Mouse (Mus musculus): ENCODE results near the gene Prcc. TPM values are rescaled to one million over a fixed set of nuclear protein-coding genes. Genes with fewer than 3 reads are reported as not detected.
A peak's percentile ranks its signal among the peaks of the same experiment; 100 is the strongest.
"Not testable (repeated sequence)": the region's sequence is repeated elsewhere in the genome, so short reads cannot be mapped to it uniquely, and the experiment has no call there.

Prcc gene
- total RNA-seq, 2 experiments from 2014 or later: 60.5 to 63.5 TPM

DNA sequence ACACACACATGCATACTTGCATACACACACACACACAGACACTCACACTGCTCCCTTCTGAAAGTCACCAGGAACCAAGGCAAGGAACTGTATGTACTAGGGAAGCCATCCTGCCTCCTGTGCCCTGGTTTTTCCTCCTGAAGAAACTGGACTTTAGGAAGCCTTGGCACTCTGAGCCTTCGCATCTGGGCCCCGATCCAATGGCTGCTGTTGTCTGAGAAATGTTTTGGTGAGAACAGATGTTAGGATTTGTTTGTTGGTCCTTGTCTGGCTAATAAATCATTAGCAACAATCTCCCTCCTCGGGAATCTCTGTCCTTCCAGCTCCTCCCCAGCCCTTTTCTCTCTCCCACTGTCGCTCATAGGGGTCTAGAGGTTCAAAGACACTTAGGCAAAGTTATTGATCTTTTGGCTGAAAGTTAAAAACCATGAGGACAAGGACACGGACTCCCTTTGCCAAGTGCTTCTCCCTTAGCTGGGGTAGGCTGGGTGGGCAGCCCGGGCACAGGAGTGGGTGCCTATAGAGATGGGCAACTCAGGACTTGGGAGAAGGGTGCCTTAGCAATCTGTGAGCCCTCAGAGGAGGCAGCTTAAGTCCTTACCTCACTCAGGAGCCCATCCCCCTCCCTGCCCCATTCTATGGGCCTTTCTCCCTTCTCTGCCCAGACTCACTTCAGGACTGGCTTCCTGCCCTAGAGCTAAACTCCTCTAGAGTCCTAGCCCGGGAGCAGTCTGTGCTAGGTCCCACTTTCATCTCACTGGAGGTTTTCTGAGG is 30.4 kb downstream of the Prcc start:
- no peak for DNase-seq (ENCODE audit: extremely low spot score in 1 of 2, low spot score in 1 of 2)

DNA sequence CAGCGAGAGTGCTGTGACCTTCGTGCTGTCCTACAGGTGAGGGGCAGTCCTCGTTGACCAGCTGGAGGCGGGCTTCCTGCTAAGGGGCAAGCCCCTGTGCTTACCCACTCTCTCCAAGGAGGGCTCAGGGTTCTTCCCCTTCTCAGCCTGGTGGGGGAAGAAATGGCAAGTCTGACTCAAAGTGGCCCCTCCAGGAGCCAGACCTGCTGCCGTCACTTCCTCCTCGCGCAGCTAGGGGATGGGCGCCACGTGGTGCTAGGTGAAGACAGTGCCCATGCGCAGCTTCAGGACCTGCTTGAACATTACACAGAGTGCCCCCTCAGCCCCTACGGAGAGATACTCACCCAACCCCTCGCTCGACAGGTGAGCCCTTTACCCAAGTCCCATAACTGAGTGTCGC is 36.3 kb downstream of the Prcc start:
- no peak for DNase-seq (ENCODE audit: extremely low spot score in 1 of 2, low spot score in 1 of 2)

DNA sequence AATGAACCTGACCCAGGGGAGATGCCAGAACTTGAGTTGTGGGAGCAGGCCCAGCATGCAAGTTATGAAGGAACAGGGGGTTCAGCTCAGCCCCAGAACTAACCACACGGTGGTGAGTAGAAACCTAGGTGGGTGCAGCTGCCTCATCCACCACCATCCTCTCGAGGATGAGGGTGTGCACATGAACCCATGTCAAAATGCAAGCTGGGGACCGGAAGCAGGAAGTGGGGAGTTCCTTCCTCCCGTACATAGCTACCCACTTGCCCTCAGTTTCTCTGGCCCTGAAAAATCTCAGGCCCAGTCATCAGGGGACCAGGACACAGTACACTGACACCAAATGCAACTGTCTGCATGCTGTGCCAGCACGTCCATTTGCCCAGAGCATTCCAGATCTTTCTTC is 37.7 kb downstream of the Prcc start:
- no peak for DNase-seq (ENCODE audit: extremely low spot score in 1 of 2, low spot score in 1 of 2)

DNA sequence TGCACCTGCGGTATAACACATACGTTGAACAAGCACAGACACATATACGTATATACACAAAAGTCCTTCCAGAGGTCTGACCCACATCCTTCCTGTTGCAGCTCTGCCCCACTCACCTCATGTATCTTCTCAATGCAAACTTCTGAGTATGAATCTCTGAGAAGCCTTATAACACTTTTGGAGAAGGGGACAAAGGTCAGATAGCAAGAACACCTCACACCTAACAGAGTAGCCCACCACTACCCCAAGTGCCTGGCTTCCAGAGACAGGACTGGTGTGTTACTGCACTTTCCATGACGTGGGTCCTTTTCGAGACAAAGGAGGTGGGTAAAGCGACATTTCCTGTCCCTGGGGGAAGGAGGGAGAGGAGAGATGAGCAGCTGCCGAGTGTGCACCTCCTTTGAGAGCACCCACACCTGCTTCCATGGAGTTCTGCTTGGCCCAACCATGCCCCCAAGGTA is 38.7 kb downstream of the Prcc start, which contains the start of gene Sh2d2a:
Sh2d2a (plus strand) TSS at position 106 of the 461 bp plus-strand sequence.
- DNase-seq (ENCODE audit: extremely low spot score in 1 of 2, low spot score in 1 of 2): no peak

DNA sequence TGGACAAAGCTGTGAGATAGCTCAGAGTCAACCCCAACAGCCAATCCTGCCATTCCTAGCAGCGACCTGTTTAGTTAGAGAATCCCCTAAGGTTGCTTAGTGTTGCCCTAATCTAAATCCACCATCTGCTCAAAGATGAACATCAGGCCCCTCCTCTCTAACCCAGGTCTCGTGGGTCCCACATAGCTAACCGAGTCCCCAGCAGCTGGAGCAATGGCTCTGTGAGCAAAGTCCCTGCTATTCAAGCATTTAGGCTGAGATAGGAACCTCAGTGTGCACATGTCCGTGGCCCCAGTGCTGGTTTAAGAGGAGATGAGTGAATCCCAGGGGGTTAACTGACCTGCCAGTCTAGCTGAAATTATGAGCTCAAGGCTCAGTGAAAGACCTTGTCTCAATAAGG is 39.2 kb downstream of the Prcc start:
- no peak for DNase-seq (ENCODE audit: extremely low spot score in 1 of 2, low spot score in 1 of 2)

DNA sequence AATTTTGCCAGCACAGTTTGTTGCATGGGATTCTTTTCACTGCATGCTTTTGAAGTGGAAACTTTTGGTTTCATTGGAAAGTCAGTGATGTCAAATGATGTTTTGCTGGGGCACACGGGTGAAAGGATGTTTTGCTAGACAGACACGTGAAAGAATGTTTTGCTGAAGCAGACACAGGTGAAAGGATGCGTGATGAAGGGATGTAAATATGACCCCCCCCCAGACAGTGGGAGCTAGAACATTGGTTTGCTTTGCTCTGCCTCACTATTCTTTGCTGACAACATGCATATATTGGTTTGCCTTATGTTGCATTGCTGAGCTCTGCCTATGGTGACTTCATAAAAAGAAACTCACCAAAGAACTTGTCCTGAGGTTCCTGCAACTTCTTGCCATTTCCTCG is 40.4 kb downstream of the Prcc start:
- no peak for DNase-seq (ENCODE audit: extremely low spot score in 1 of 2, low spot score in 1 of 2)

DNA sequence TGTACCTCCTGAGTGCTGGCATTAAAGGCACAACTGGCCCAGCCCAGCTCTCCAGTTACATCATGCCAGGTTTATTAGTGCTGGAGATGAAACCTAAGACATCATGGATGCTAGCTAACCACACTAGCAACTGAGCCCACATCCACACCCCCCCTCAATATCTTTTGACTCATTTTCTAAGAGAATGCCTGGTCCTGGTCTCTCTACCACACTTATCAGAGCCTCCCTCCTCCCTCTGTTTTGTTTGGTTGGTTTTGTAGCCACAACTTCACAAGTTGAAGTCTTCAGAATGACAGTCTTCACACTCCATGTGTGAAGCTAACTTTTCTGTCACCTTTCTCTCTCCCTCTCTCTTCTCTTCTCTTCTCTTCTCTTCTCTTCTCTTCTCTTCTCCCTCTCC is 44.5 kb downstream of the Prcc start:
- DNase-seq (ENCODE audit: extremely low spot score in 1 of 2, low spot score in 1 of 2): no peak

DNA sequence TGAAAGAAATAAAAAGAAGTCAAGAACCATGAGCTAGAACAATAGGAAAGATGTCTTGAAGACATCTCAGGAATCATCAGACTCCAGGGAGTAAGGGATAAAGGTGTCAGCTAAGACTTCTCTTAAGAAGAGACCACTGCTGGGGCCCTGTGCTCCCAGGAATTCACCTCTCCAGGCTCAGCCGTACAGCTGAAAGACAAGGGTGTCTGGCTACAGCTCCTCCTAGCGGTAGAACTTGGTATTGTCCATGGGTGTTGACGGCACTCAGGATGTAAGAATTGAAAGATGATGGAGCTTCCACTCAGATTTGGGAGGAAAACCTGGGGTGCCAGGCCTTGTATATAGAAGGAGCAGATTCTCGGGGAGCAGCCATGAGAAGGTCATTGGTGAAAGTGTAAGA is 46.8 kb downstream of the Prcc start:
- DNase-seq (ENCODE audit: extremely low spot score in 1 of 2, low spot score in 1 of 2): peak; percentile 74 to 96

DNA sequence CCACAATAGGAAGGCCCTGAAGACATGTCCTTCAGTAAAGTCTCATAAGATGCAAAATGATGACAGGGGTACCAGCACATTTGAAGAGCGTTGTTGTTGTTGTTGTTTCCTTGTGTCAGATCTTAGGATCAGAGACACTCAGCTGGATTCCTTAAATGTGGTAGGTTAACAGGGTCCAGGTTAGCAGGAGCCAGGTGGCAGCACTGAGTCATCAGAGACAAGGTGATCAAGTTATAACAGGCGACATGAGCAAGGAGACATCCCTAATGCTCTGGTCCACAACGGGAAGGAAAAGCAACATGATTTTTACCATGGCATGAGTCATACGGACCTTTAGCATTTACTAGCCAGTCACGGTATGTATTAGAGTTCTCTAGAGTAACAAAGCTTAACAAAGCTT is 51.9 kb downstream of the Prcc start:
- DNase-seq (ENCODE audit: extremely low spot score in 1 of 2, low spot score in 1 of 2): no peak

DNA sequence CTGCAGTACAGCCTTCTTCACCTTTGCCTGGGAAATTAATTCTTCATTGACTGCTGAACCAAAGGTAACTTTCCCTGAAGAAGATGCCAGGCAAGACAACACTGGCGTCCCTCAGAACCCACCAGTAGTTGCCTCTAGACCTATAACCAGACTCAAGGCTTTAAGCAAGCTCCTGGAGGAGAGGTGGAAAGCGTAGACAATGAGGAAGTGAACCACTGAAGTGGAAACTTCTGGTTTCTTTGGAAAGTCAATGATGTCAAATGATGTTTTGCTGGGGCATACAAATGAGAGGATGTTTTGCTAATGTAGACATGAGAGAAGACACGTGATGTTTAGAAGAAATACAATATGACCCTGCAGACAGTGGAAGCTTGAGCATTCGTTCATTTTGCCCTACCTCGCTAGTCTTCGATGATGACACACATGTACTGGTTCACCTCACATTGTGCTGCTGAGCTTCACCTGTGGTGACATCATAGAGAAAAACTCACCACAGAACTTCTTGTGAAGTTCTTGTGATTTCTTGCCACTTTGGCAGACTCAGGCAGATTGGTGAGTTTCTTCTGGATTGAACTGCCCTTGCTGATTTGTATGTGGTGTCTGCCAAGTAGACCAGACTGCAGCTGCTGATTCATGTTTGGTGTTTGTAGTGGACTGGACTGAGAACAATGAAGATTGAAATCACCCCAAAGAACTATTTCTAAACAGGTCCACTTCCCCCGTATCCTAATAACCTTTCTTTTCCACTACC is 53.1 kb downstream of the Prcc start:
- no peak for DNase-seq (ENCODE audit: extremely low spot score in 1 of 2, low spot score in 1 of 2)

DNA sequence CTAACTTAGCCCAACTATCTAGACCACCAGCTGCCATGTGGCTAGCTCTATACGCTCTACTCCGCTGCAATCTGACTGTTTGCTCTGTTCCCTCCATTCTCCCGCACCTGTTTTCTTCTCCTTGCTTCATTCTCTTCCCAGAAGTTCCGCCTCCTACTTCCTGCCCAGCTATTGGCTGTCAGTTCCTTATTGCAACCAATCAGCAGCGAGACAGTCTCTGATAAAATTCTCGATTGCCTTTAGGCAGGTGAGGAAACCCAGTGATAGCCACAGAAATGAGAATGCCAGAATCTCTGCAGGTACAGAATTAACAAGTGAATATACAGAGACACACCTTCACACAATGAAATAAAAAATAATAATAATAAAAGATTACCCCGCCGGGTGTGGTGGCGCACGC is 56.4 kb downstream of the Prcc start:
- DNase-seq (ENCODE audit: extremely low spot score in 1 of 2, low spot score in 1 of 2): no peak

DNA sequence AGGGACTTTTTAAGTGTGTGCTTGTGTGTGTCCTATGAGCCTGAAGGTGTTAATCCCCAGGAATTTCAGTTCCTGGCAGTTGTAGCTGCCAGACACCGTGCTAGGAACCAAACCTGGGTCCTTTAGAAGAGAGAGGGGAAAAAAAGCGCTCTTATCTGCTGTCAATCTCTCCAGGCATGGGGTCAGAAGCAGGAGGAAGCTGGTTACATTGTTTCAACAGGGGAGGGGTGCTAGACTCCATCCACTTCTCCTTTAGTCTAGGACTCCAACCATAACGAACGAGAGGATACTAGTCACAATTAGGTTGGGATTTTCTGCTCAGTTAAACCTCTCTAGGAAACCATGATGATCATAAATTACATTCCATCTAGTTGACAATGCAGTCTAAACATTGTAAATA is 57.0 kb downstream of the Prcc start:
- no peak for DNase-seq (ENCODE audit: extremely low spot score in 1 of 2, low spot score in 1 of 2)

DNA sequence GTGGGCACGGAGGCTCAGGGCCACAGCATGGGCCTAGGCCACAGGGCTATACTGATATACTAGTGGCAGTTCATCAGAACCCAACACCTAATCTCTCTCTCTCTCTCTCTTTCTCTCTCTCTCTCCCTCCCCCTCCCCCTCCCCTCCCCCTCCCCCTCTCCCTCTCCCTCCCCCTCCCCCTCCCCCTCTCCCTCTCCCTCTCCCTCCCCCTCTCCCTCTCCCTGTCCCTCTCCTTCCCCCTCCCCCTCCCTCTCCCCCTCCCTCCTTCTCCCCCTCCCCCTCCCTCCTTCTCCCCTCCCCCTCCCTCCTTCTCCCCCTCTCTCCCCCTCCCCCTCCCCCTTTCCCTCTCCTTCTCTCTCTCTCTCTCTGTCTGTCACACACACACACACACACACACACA is 61.2 kb downstream of the Prcc start, which contains the start of gene Pear1:
Pear1 (minus strand) TSS at position 101 of the 400 bp plus-strand sequence.
- DNase-seq (ENCODE audit: extremely low spot score in 1 of 2, low spot score in 1 of 2): not testable (repeated sequence)

DNA sequence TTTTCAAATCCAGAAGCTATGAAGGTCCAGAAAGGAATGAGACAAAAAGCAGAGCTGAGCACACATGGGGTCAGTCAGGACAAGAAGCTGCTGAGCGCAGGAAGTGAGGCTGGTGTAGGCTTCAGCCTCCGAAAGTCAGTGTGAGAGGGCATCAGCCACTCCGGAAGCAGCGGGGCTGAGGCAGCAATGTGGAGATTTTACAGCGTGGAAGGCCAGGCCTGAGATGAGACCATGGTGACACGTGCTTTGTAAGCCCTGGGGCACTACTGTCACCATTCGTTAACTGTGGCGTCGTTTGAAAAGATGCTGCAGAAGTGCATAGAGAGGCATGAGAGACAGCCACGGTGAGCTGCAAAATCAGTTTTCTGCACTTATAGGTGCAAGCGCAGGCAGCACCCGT is 67.2 kb downstream of the Prcc start:
- no peak for DNase-seq (ENCODE audit: extremely low spot score in 1 of 2, low spot score in 1 of 2)

DNA sequence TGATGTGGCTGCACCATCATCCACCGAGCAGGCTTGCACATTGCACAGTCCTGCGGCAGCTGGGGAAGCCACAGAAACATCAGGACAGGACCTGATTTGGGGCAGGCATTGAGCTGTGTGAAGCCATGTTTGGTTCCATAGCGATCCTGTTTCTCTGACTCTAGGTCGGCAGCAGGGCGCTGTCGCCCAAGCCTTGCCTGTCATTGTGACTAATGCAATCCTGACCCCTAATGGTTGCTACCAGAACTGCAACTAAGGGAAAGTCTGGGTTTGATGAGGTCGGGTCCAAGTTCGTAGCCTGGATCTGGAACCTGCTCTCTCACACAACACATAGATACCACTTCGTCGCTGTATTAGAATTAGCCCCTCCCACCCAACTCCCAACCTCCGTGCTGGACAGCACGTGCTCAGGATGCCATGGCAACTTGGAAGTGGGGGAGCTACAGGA is 68.7 kb downstream of the Prcc start:
- peak; percentile 46 to 81 for DNase-seq (ENCODE audit: extremely low spot score in 1 of 2, low spot score in 1 of 2)

DNA sequence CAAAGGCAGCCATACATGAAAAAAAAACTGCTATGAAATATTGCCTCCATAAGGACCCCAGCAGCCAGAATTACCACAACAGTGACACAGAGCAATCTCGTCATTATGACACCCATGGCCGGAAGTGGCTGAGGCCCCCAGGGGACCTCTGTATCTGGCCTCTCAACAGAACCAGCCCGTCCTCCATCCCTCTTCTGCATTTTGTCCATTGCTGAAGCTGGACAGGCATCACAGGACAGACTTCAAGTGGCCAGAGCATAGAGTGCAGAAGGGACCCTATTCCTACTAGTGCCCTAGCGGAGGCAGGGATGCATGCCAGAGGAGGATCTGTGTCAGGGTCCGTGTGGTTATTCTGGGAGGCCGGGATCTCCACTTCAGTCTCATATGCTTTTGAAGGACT is 69.2 kb downstream of the Prcc start:
- no peak for DNase-seq (ENCODE audit: extremely low spot score in 1 of 2, low spot score in 1 of 2)

DNA sequence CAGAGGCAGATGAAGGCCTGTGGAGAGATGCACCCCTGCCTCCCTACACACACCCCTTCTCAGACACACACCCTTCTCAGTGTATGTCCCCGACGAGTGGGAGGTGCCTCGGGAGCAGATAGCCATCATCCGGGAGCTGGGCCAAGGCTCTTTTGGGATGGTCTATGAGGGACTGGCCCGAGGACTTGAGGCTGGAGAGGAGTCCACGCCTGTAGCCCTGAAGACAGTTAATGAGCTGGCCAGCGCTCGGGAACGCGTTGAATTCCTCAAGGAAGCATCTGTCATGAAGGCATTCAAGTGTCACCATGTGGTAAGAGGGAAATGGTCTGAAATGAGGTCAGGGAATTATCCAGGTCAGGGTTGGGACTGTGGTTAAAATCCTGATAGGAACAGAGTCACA is 72.5 kb downstream of the Prcc start:
- DNase-seq (ENCODE audit: extremely low spot score in 1 of 2, low spot score in 1 of 2): no peak

DNA sequence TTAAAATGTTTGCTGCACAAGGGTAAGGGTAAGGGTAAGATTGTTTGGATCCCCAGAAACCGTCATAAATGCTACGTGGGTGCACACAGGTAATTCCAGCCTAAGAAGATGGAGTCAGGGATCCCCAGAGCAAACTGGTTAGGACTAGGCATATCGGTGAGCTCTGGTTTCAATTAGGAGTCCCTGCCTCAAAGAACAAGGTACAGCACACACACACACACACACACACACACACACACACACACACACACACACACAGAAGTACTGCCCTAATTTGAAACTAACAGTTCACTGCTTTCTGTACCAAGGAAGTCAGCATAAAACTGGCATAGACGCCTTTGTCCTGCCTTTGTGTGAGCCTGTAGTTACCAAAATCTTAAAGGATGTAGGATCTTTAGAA is 73.0 kb downstream of the Prcc start:
- no peak for DNase-seq (ENCODE audit: extremely low spot score in 1 of 2, low spot score in 1 of 2)

DNA sequence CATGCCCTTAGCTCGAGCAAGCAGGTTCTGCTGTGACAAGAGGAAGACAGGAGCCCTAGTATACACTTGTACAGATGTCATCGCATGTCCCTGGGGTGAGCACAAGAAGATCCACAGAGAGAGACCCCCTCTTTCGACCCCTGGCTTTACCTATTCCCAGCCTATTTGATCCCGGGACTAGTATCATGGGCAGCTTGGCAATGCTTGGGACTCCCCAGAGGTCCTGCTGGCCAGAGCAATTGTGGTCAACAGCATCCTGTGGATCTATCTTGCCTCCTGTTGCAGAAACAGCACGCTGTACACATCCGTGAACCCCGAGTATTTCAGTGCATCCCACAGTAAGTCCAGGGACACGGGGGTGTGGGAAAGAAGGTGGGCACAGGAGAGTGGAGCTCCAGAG is 74.1 kb downstream of the Prcc start:
- no peak for DNase-seq (ENCODE audit: extremely low spot score in 1 of 2, low spot score in 1 of 2)

DNA sequence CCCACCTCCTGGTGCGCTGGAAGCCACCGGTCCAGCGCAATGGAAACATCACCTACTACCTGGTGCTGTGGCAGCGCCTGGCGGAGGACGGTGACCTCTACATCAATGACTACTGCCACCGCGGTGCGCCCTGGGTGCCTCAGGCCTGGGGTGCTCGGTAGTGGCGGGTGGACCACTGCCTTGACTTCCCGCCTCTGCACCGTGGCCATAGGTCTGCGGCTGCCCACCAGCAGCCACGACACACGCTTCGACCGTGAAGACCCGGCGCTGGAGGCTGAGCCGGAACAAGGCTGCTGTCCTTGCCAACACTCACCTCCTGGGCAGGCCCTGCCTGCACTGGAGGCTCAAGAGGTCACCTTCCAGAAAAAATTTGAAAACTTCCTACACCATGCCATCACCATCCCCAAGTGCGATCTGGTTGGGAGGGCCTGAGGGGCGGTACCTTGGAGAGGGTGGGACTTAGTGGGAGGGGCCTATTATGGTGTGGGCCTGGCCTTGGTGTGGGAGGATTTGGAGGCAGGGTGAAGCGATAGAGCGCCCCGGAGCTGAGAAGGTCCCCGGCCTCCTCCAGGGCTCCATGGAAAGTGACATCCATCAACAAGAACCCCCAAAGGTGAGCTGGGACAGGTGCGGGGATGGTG is 76.0 kb downstream of the Prcc start:
- no peak for DNase-seq (ENCODE audit: extremely low spot score in 1 of 2, low spot score in 1 of 2)

Data from layer of hippocampus, postnatal 25 days (tissue).